Mouse (Mus musculus): ENCODE measurements around the gene Camta1. TPM values are rescaled to one million over a fixed set of nuclear protein-coding genes. Genes with fewer than 3 reads are reported as not detected.

Camta1 gene
- total and polyA plus RNA-seq, 2 experiments, result 2.7 to 6.1 TPM

- no peak for TF ChIP-seq POLR2A (IDR thresholded peaks at IDR 0.05; ENCODE audit: extremely low read depth, insufficient read depth, low read length)
- TF ChIP-seq CTCF (IDR thresholded peaks at IDR 0.05; ENCODE audit: low read depth, low read length), result no peak
- no peaks in the 10 kb centered on the region for H3K27me3 ChIP-seq (ENCODE audit: control insufficient read depth, insufficient read depth, low read length)
- H3K4me3 ChIP-seq (ENCODE audit: insufficient read depth, low read depth, low read length), result no peak overlapping the region
- no peak for DNase-seq (ENCODE audit: extremely low read depth, low read depth, low spot score)
- WGBS, result 79% methylated on average over 10 of the region's 10 CpGs
- no peak overlapping the region for H3K27ac ChIP-seq (replicated peaks; ENCODE audit: insufficient read depth, low read depth, low read length)
- no peak overlapping the region for H3K9ac ChIP-seq (ENCODE audit: low read depth, low read length)
- no peaks in the 10 kb centered on the region for H3K4me1 ChIP-seq (ENCODE audit: control insufficient read depth, insufficient read depth, low read length)
- no peaks in the 10 kb centered on the region for H3K79me2 ChIP-seq (ENCODE audit: control insufficient read depth, insufficient read depth, low read length)
- no peaks in the 10 kb centered on the region for H3K36me3 ChIP-seq (ENCODE audit: control insufficient read depth, insufficient read depth, low read length)
Observed at GRCm38 (mm10) chr4:151222635-151223034, 639.0 kb downstream of the Camta1 start.

DNA sequence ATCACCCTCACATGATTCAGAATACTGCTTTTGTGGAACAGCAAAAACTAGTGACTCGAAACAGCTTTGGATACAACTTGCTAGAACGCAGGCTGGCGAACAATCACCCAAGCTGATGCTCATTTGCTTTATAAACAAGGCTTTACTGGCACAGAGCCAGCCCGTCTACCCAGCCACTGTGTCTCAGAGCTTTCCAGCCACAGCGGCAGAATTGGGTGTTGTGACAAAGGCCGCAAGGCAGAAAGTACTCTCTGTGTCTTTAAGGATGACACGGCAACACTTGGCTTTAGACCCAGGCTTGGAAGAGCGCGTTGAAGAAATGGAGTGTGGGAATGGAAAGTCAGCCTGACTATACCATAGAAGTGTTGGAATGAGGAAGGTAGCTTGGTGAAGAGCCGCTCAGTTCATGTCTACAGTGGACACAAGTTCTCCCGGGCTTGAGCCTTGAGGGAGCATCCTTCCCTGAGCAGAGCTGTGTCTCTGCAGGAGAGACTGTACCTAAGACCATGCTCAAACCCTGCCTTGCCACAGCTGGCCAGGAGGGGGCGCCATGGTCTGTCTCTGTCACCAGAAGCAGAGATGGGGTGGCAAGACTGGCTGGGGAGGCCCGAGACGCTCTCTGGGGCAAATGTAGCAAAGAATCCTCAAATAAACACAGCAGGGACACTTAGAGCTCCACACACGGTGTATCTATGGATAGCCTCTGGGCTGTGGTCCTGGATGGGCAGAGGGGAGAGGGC lies 645.0 kb downstream of the Camta1 start:
- no peak overlapping the region for H3K9ac ChIP-seq (ENCODE audit: low read depth, low read length)
- H3K79me2 ChIP-seq (ENCODE audit: control insufficient read depth, insufficient read depth, low read length), result no peaks in the 10 kb centered on the region
- no peaks in the 10 kb centered on the region for H3K4me1 ChIP-seq (ENCODE audit: control insufficient read depth, insufficient read depth, low read length)
- H3K27ac ChIP-seq (replicated peaks; ENCODE audit: insufficient read depth, low read depth, low read length), result no peak overlapping the region
- TF ChIP-seq POLR2A (IDR thresholded peaks at IDR 0.05; ENCODE audit: extremely low read depth, insufficient read depth, low read length) (no peak), CTCF (IDR thresholded peaks at IDR 0.05; ENCODE audit: low read depth, low read length) (no peak)
- no peaks in the 10 kb centered on the region for H3K27me3 ChIP-seq (ENCODE audit: control insufficient read depth, insufficient read depth, low read length)
- no peaks in the 10 kb centered on the region for H3K36me3 ChIP-seq (ENCODE audit: control insufficient read depth, insufficient read depth, low read length)
- no peak overlapping the region for H3K4me3 ChIP-seq (ENCODE audit: insufficient read depth, low read depth, low read length)
- 78% methylated on average over 15 of the region's 15 CpGs for WGBS
- DNase-seq (ENCODE audit: extremely low read depth, low read depth, low spot score), result no peak

DNA sequence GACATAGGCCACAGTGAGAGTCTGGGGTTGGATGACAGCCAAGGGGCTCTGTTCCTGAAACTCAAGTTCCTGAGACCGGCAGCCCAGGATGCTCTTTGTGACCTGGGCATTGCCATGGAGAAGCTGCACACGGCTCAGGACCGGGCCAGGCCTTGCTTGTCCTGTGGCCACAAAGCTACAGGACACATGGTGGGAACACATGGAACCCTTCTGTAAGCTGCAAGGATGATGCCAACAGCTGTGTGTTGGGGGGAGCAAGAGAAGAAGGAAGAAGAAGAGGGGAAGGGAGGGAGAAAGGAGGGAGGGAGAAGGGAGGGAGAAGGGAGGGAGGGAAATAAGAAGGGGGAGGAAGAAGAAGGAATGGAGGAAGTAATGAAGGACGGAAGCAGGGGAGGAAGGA lies 645.8 kb downstream of the Camta1 start:
- WGBS, result 72% methylated on average over 4 of the region's 4 CpGs
- no peaks in the 10 kb centered on the region for H3K27me3 ChIP-seq (ENCODE audit: control insufficient read depth, insufficient read depth, low read length)
- TF ChIP-seq CTCF (IDR thresholded peaks at IDR 0.05; ENCODE audit: low read depth, low read length) (no peak), POLR2A (IDR thresholded peaks at IDR 0.05; ENCODE audit: extremely low read depth, insufficient read depth, low read length) (no peak)
- no peaks in the 10 kb centered on the region for H3K4me1 ChIP-seq (ENCODE audit: control insufficient read depth, insufficient read depth, low read length)
- H3K27ac ChIP-seq (replicated peaks; ENCODE audit: insufficient read depth, low read depth, low read length), result no peak overlapping the region
- no peak for DNase-seq (ENCODE audit: extremely low read depth, low read depth, low spot score)
- H3K4me3 ChIP-seq (ENCODE audit: insufficient read depth, low read depth, low read length), result no peak overlapping the region
- H3K79me2 ChIP-seq (ENCODE audit: control insufficient read depth, insufficient read depth, low read length), result no peaks in the 10 kb centered on the region
- H3K9ac ChIP-seq (ENCODE audit: low read depth, low read length), result no peak overlapping the region
- no peaks in the 10 kb centered on the region for H3K36me3 ChIP-seq (ENCODE audit: control insufficient read depth, insufficient read depth, low read length)

DNA sequence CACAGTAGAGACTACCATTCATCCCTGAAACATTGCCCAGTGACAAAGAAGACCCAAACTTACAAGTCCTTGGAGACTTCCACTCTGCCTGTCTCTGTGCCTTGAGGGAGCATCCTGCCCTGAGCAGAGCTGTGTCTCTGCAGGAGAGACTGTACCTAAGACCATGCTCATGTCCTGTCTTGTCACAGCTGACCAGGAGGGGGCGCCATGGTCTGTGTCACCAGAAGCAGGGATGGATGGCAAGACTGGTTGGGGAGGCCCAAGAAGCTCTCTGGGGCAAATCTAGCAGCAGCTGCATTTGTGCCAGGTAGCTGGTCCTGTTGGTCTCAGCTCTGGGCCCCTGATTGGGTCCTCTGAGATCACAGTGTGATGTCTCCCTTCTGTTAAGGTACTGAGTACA lies 646.5 kb downstream of the Camta1 start:
- WGBS, result 64% methylated on average over 1 of the region's 1 CpGs
- no peak for DNase-seq (ENCODE audit: extremely low read depth, low read depth, low spot score)

DNA sequence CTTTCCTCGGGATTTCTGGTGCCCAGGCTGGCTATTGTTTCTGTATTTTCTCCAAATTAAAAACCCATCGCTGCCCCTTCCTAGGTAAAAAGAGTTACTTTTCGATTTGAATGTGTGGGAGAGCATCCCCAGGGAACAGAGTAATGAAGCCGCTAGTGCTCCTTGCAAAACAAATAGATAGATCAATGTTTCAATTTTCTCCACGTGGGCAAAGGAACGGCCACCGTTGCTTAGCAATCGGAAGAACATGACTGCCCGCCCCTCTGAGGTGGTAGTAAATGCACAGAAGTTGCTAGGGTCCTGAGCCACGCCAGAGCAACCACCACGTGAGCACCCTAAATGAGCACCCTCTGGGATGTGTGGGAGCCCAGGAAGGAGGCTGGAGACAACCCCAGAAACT lies 648.2 kb downstream of the Camta1 start:
- Histone ChIP-seq H3K79me2 (ENCODE audit: control insufficient read depth, insufficient read depth, low read length) (no peaks in the 10 kb centered on the region), H3K36me3 (ENCODE audit: control insufficient read depth, insufficient read depth, low read length) (no peaks in the 10 kb centered on the region), H3K4me1 (ENCODE audit: control insufficient read depth, insufficient read depth, low read length) (no peaks in the 10 kb centered on the region), H3K27me3 (ENCODE audit: control insufficient read depth, insufficient read depth, low read length) (no peaks in the 10 kb centered on the region), H3K9ac (ENCODE audit: low read depth, low read length) (no peak overlapping the region), H3K4me3 (ENCODE audit: insufficient read depth, low read depth, low read length) (no peak overlapping the region), H3K27ac (replicated peaks; ENCODE audit: insufficient read depth, low read depth, low read length) (no peak overlapping the region)
- TF ChIP-seq POLR2A (IDR thresholded peaks at IDR 0.05; ENCODE audit: extremely low read depth, insufficient read depth, low read length), result no peak
- TF ChIP-seq CTCF (IDR thresholded peaks at IDR 0.05; ENCODE audit: low read depth, low read length), result no peak
- 41% methylated on average over 11 of the region's 11 CpGs for WGBS
- DNase-seq (ENCODE audit: extremely low read depth, low read depth, low spot score), result no peak

More for the DNA sequence above, 646.5 kb downstream of the Camta1 start:
- no peak for TF ChIP-seq CTCF (IDR thresholded peaks at IDR 0.05; ENCODE audit: low read depth, low read length)
- no peak for TF ChIP-seq POLR2A (IDR thresholded peaks at IDR 0.05; ENCODE audit: extremely low read depth, insufficient read depth, low read length)
- Histone ChIP-seq H3K4me3 (ENCODE audit: insufficient read depth, low read depth, low read length) (no peak overlapping the region), H3K9ac (ENCODE audit: low read depth, low read length) (no peak overlapping the region), H3K36me3 (ENCODE audit: control insufficient read depth, insufficient read depth, low read length) (no peaks in the 10 kb centered on the region), H3K27me3 (ENCODE audit: control insufficient read depth, insufficient read depth, low read length) (no peaks in the 10 kb centered on the region), H3K4me1 (ENCODE audit: control insufficient read depth, insufficient read depth, low read length) (no peaks in the 10 kb centered on the region), H3K79me2 (ENCODE audit: control insufficient read depth, insufficient read depth, low read length) (no peaks in the 10 kb centered on the region), H3K27ac (replicated peaks; ENCODE audit: insufficient read depth, low read depth, low read length) (no peak overlapping the region)

- TF ChIP-seq CTCF (IDR thresholded peaks at IDR 0.05; ENCODE audit: low read depth, low read length) (no peak), POLR2A (IDR thresholded peaks at IDR 0.05; ENCODE audit: extremely low read depth, insufficient read depth, low read length) (no peak)
- H3K4me1 ChIP-seq (ENCODE audit: control insufficient read depth, insufficient read depth, low read length), result no peaks in the 10 kb centered on the region
- WGBS, result 80% methylated on average over 6 of the region's 6 CpGs
- no peak for DNase-seq (ENCODE audit: extremely low read depth, low read depth, low spot score)
- H3K27me3 ChIP-seq (ENCODE audit: control insufficient read depth, insufficient read depth, low read length), result no peaks in the 10 kb centered on the region
- no peak overlapping the region for H3K9ac ChIP-seq (ENCODE audit: low read depth, low read length)
- H3K27ac ChIP-seq (replicated peaks; ENCODE audit: insufficient read depth, low read depth, low read length), result no peak overlapping the region
- H3K79me2 ChIP-seq (ENCODE audit: control insufficient read depth, insufficient read depth, low read length), result no peaks in the 10 kb centered on the region
- H3K36me3 ChIP-seq (ENCODE audit: control insufficient read depth, insufficient read depth, low read length), result no peaks in the 10 kb centered on the region
- no peak overlapping the region for H3K4me3 ChIP-seq (ENCODE audit: insufficient read depth, low read depth, low read length)
Observed at GRCm38 (mm10) chr4:151211992-151212391, 649.7 kb downstream of the Camta1 start.

Measured in liver, adult 2 months (tissue).